Mouse (Mus musculus) lung, postnatal 0 days (tissue): ENCODE measurements around the gene Umad1.

ENCODE experiments used
- CTCF ChIP-seq: IDR thresholded peaks from 2 replicates; pipeline ENCODE4 v1.5.1; 2016; ENCODE audit warnings: antibody characterized with exemption, mild to moderate bottlenecking
- EP300 ChIP-seq: IDR thresholded peaks from 2 replicates; pipeline ENCODE4 v1.6.1; 2016; ENCODE audit warnings: antibody characterized with exemption, mild to moderate bottlenecking, control low read depth

GRCm38 (mm10) chr6:8354846-8355245 is 95.8 kb downstream of the Umad1 start:
- TF ChIP-seq CTCF (no peak), EP300 (no peak)
